Comparison of ENCODE assay signal across 9 mouse cellular contexts in genomic region chr9:40268748-40269102, GRCm38 (mm10). TPM values are rescaled to one million over a fixed set of nuclear protein-coding genes. Genes with fewer than 3 reads are reported as not detected.
DNase-seq lines count a peak whose midpoint lies in the region; ATAC-seq and TF ChIP-seq lines count a peak whose summit lies in the region.
"Had no signal": no experiment of that assay in that cellular context is flagged by ENCODE, and none has a peak within 500 bp of the region (broad histone marks: within the 10 kb centered on the region; RNA-seq: fewer than 3 reads in every experiment).

No protein-coding gene starts in this region.

- WGBS in spleen, adult 2 months, result 0% methylated on average over 4 of the region's 4 CpGs
- WGBS in macrophage (ENCODE audit: missing documents), result 8% methylated on average over 2 of the region's 4 CpGs

- ATAC-seq in frontal cortex, adult (ENCODE audit: low TSS enrichment), result peak; percentile 31

- H3K27ac ChIP-seq in spleen, adult 2 months (ENCODE audit: insufficient read depth, low read length), result no peak overlapping the region
- H3K27ac ChIP-seq in macrophage, result no peak overlapping the region

- H3K4me3 ChIP-seq in spleen, adult 2 months (ENCODE audit: extremely low read depth, insufficient read depth, insufficient read length), result peak overlapping the region; percentile 4; the same call in 1 of the 2 replicates
- H3K4me3 ChIP-seq in macrophage (ENCODE audit: inconsistent target), result peak overlapping the region; percentile 28; the same call in 1 of the 2 replicates
- H3K4me3 ChIP-seq: erythroblast, embryonic 14.5 days had no signal

- no peak for DNase-seq in frontal cortex, adult 2 months (ENCODE audit: extremely low spot score in 1 of 2, low spot score in 1 of 2)
- no peak for DNase-seq in spleen, adult 2 months (ENCODE audit: low read depth in 1 of 2, low spot score in 2 of 2)
- no peak for DNase-seq in spleen, adult 12 weeks (ENCODE audit: low spot score)
- no peak for DNase-seq in urinary bladder, postnatal 4 days (ENCODE audit: low spot score in 2 of 2)
- DNase-seq in gastrocnemius, postnatal 36 days, result no peak
- DNase-seq in cerebellum, adult 11 months, result no peak

- TF ChIP-seq POLR2A in spleen, adult 2 months (IDR thresholded peaks at IDR 0.05; ENCODE audit: low read depth, low read length), result no peak

- no peak for TF ChIP-seq CTCF in spleen, adult 2 months (IDR thresholded peaks at IDR 0.05; ENCODE audit: extremely low read depth, insufficient read depth, insufficient read length, insufficient replicate concordance)

- H3K4me1 ChIP-seq in spleen, adult 2 months (ENCODE audit: control insufficient read depth, insufficient read depth, insufficient read length), result no peaks in the 10 kb centered on the region

- intact Hi-C loops in gastrocnemius, postnatal 36 days (cut with DNase I), result no loop called here

- no peaks in the 10 kb centered on the region for H3K36me3 ChIP-seq in spleen, adult 2 months (ENCODE audit: control insufficient read depth, insufficient read depth, low read length)
- no peaks in the 10 kb centered on the region for H3K36me3 ChIP-seq in macrophage (ENCODE audit: inconsistent target)

- no peaks in the 10 kb centered on the region for H3K27me3 ChIP-seq in spleen, adult 2 months (ENCODE audit: control insufficient read depth, insufficient read depth, low read length)

- H3K79me2 ChIP-seq in macrophage (ENCODE audit: inconsistent target), result no peaks in the 10 kb centered on the region

RNA-seq across cellular contexts. Expression of gene Scn3b, which starts 0.3 kb away (rescaled TPM):
- 77.5 and 88.8 TPM in 2 replicates for polyA plus RNA-seq in frontal cortex, adult 2 months (2012; rRNA removed)
- polyA plus RNA-seq in spleen, adult 2 months (2012; rRNA removed), result 0.07 and 0.26 TPM in 2 replicates
- total RNA-seq in macrophage (2018; cell fraction: chromatin; rRNA removed), result 10 to 100 TPM in 1 of 26 experiments, 1 to 10 TPM in 21, under 1 TPM in 4; 0.55 to 10.7 (median 2.5) TPM
- 1 to 10 TPM; 1.3 to 8.7 (median 3.2) TPM for total RNA-seq in macrophage (2018; cell fraction: cytosol; rRNA removed)
- total RNA-seq in macrophage (2018; cell fraction: nucleus; rRNA removed), result 10 to 100 TPM in 2 of 26 experiments, 1 to 10 TPM in 23, under 1 TPM in 1; 0.92 to 16.0 (median 3.5) TPM
- polyA plus RNA-seq in macrophage (2018), result 2.1 to 5.9 TPM (median 5.8 TPM) in 3 replicates
- total RNA-seq in gastrocnemius, postnatal 36 days (2021), result 1 to 10 TPM; 2.1 to 2.3 TPM
- polyA plus RNA-seq: erythroblast, embryonic 14.5 days had no signal

Comparison
In these comparisons a context has a peak if more than half of its experiments do, and no peak if none do; other contexts are left out.
1. RNA of gene Scn3b, which starts 0.3 kb away (polyA plus RNA-seq): 77.5 to 88.8 TPM in frontal cortex, adult 2 months; 2.1 to 5.9 TPM in macrophage and 0.07 to 0.26 TPM in spleen, adult 2 months; every median in the first group is over 10 times any median in the second.